Mouse (Mus musculus) E14TG2a.4 (cell line): Measurements from ENCODE around the gene Raly.

Source experiments
- CTCF ChIP-seq: conservative IDR thresholded peaks from 2 replicates; pipeline ENCODE4 v1.5.1; 2014; ENCODE audit warnings: low read length
- NANOG ChIP-seq: IDR thresholded peaks from 2 replicates; pipeline ENCODE4 v1.6.1; 2014; ENCODE audit warnings: borderline replicate concordance, low read length, mixed read lengths

DNA sequence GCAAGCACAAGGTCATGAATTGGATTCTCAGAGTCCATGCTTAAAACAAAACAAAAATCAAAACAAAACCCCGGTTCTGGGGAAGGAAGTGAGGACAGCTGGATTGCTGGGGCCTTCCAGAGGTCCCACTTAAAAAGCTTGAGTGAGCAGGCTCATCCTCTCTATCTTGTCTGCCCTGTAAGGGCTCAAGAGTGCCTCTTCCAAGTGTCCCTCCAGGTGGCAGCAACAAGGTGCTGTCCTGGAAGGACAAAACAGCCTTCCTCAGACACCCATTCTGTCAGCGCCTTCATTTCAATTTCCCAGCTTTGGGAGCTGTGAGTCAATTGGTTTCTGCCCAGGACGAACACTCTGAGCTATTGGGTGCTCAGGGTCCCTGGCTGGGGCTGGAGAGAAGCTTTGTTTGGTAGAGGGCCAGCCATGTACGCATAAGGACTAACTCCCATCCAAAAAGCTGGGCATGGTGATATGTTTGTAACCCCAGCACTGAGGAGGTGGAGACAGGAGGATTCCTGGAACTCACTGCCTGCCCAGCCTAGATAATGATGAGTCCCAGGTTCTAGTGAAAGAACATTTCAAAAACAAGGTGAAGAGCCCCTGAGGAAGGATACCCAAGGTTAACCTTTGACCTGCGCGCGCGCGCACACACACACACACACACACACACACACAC is 25.9 kb upstream of the Raly start:
- no peak for TF ChIP-seq CTCF
- TF ChIP-seq NANOG: no peak
